Comparison of ENCODE assay signal across 8 mouse cellular contexts in genomic region chr6:97617774-97618173, GRCm38 (mm10). TPM values are rescaled to one million over a fixed set of nuclear protein-coding genes. Genes with fewer than 3 reads are reported as not detected.
DNase-seq lines count a peak whose midpoint lies in the region; ATAC-seq and TF ChIP-seq lines count a peak whose summit lies in the region.

No protein-coding gene starts in this region.

- no peaks in the 10 kb centered on the region for H3K79me2 ChIP-seq in heart, adult 2 months (replicated peaks; ENCODE audit: control insufficient read depth, insufficient read depth, low read length)

- H3K4me2 ChIP-seq in heart, postnatal 0 days (ENCODE audit: low read depth, low read length): peak overlapping the region; percentile 88
- H3K4me2 ChIP-seq in liver, embryonic 15.5 days: peak overlapping the region; percentile 60

- intact Hi-C loops in heart, adult 2 months (cut with DNase I): loop anchor here (5.0 kb wide), 2 partner anchors 90 to 120 kb away; no protein-coding TSS in a partner anchor

- no peak for TF ChIP-seq CTCF in heart, adult 2 months (IDR thresholded peaks at IDR 0.05)
- no peak for TF ChIP-seq CTCF in ES-Bruce4 (IDR thresholded peaks at IDR 0.05; ENCODE audit: low read depth, low read length)
- no peak for TF ChIP-seq CTCF in heart, postnatal 0 days (IDR thresholded peaks at IDR 0.05; ENCODE audit: low read depth)

- DNase-seq in heart, adult 2 months: no peak
- no peak for DNase-seq in heart, adult 9 months (ENCODE audit: low spot score in 2 of 2)
- DNase-seq in heart, postnatal 0 days (ENCODE audit: low spot score): no peak
- no peak for DNase-seq in right cerebral cortex, postnatal 25 days
- no peak for DNase-seq in gastrocnemius, adult 8-10 months (ENCODE audit: low spot score in 2 of 2)
- no peak for DNase-seq in frontal cortex, postnatal 25 days (ENCODE audit: low spot score in 2 of 2)

- H3K4me1 ChIP-seq in heart, adult 2 months (ENCODE audit: control insufficient read depth, insufficient read depth, low read length): no peaks in the 10 kb centered on the region; the same call in 1 of the 2 replicates
- no peaks in the 10 kb centered on the region for H3K4me1 ChIP-seq in ES-Bruce4 (ENCODE audit: control insufficient read depth, insufficient read depth, low read length)
- H3K4me1 ChIP-seq in heart, postnatal 0 days (ENCODE audit: control insufficient read depth, insufficient read depth): no peaks in the 10 kb centered on the region
- 0 out of 2 replicates have a peak, but pooled peaks cover 5% of the 10 kb centered on the region for H3K4me1 ChIP-seq in liver, embryonic 15.5 days (replicated peaks)

- TF ChIP-seq POLR2A in heart, adult 2 months (IDR thresholded peaks at IDR 0.05; ENCODE audit: insufficient read depth, low read depth, low read length): no peak
- TF ChIP-seq POLR2A in ES-Bruce4 (IDR thresholded peaks at IDR 0.05; ENCODE audit: insufficient read depth, low read length): no peak

- 30% methylated on average over 7 of the region's 7 CpGs for WGBS in heart, adult 2 months
- WGBS in heart, postnatal 0 days: 29% methylated on average over 7 of the region's 7 CpGs
- WGBS in liver, embryonic 15.5 days (ENCODE audit: insufficient replicate concordance): 14% methylated on average over 7 of the region's 7 CpGs

- no peaks in the 10 kb centered on the region for H3K36me3 ChIP-seq in heart, adult 2 months (ENCODE audit: control insufficient read depth, insufficient read depth, low read length)
- no peaks in the 10 kb centered on the region for H3K36me3 ChIP-seq in ES-Bruce4 (ENCODE audit: control insufficient read depth, insufficient read depth, low read length, poor library complexity, severe bottlenecking)
- no peaks in the 10 kb centered on the region for H3K36me3 ChIP-seq in heart, postnatal 0 days (replicated peaks; ENCODE audit: control insufficient read depth, insufficient read depth, low read length)
- no peaks in the 10 kb centered on the region for H3K36me3 ChIP-seq in liver, embryonic 15.5 days (replicated peaks)

- ATAC-seq in heart, postnatal 0 days (ENCODE audit: insufficient read depth, low read depth): no peak
- ATAC-seq in liver, embryonic 15.5 days (ENCODE audit: insufficient read depth): no peak

- no peaks in the 10 kb centered on the region for H3K9me3 ChIP-seq in ES-Bruce4 (replicated peaks; ENCODE audit: control insufficient read depth, insufficient read depth, low read length, poor library complexity, severe bottlenecking)
- no peaks in the 10 kb centered on the region for H3K9me3 ChIP-seq in heart, postnatal 0 days (replicated peaks; ENCODE audit: control insufficient read depth, low read length)
- H3K9me3 ChIP-seq in liver, embryonic 15.5 days (replicated peaks): no peaks in the 10 kb centered on the region

- no peaks in the 10 kb centered on the region; the same call in 1 of the 2 replicates for H3K27me3 ChIP-seq in heart, adult 2 months (ENCODE audit: control insufficient read depth, insufficient read depth, low read length)
- H3K27me3 ChIP-seq in ES-Bruce4 (ENCODE audit: control insufficient read depth, insufficient read depth, low read length, poor library complexity, severe bottlenecking): no peaks in the 10 kb centered on the region
- H3K27me3 ChIP-seq in heart, postnatal 0 days (ENCODE audit: control insufficient read depth, insufficient read depth, low read length): peaks cover 35% of the 10 kb centered on the region
- peaks cover 41% of the 10 kb centered on the region for H3K27me3 ChIP-seq in liver, embryonic 15.5 days

- no peak overlapping the region for H3K9ac ChIP-seq in heart, adult 2 months (ENCODE audit: low read depth, low read length)
- peak overlapping the region; percentile 44; the same call in 1 of the 2 replicates for H3K9ac ChIP-seq in ES-Bruce4 (ENCODE audit: low read depth, poor library complexity, severe bottlenecking)
- H3K9ac ChIP-seq in heart, postnatal 0 days (replicated peaks; ENCODE audit: low read depth, low read length): no peak overlapping the region
- H3K9ac ChIP-seq in liver, embryonic 15.5 days: no peak overlapping the region

- TF ChIP-seq EP300 in heart, adult 2 months (IDR thresholded peaks at IDR 0.05; ENCODE audit: insufficient read depth, low read depth, low read length): no peak
- no peak for TF ChIP-seq EP300 in ES-Bruce4 (IDR thresholded peaks at IDR 0.05; ENCODE audit: insufficient read depth, low read depth, low read length)
- no peak for TF ChIP-seq EP300 in heart, postnatal 0 days (IDR thresholded peaks at IDR 0.05; ENCODE audit: low read depth)

- peak overlapping the region; percentile 65 for H3K4me3 ChIP-seq in heart, adult 2 months
- no peak overlapping the region for H3K4me3 ChIP-seq in ES-Bruce4 (ENCODE audit: low read depth, low read length)
- peak overlapping the region; percentile 57 for H3K4me3 ChIP-seq in heart, postnatal 0 days (ENCODE audit: low read depth, low read length)
- no peak overlapping the region for H3K4me3 ChIP-seq in liver, embryonic 15.5 days (replicated peaks)

- no peak overlapping the region for H3K27ac ChIP-seq in heart, adult 2 months
- no peak overlapping the region for H3K27ac ChIP-seq in ES-Bruce4 (ENCODE audit: insufficient read depth, low read length)
- H3K27ac ChIP-seq in heart, postnatal 0 days (ENCODE audit: low read depth): no peak overlapping the region
- H3K27ac ChIP-seq in liver, embryonic 15.5 days (replicated peaks): no peak overlapping the region

RNA-seq across cellular contexts. Expression of gene Frmd4b, which starts 0.4 kb away (rescaled TPM):
- 10 to 100 TPM; 11.9 to 18.1 TPM for total RNA-seq in heart, adult 2 months (2021)
- 7.3 and 11.0 TPM in 2 replicates for polyA plus RNA-seq in heart, adult 2 months (2012; rRNA removed)
- 25.6 and 27.8 TPM in 2 replicates for polyA plus RNA-seq in ES-Bruce4 (2011; ENCODE audit: insufficient read depth, insufficient read length, low read depth, missing spikeins)
- 19.0 and 30.8 TPM in 2 replicates for total RNA-seq in heart, postnatal 0 days (2014; rRNA removed; ENCODE audit: low replicate concordance)
- polyA plus RNA-seq in heart, postnatal 0 days (2015; fragmentation: Nextera tagmentation; extraction: Ambion mirVana): 6.2 and 6.6 TPM in 2 replicates
- polyA plus RNA-seq in liver, embryonic 15.5 days (2015; fragmentation: Nextera tagmentation; extraction: Ambion mirVana): 6.5 and 7.9 TPM in 2 replicates
- 1 to 10 TPM; 2.6 to 6.5 (median 4.7) TPM for total RNA-seq in gastrocnemius, adult 8-10 months (2022)

Comparison
In these comparisons a context has a peak if more than half of its experiments do, and no peak if none do; other contexts are left out.
1. H3K4me3 ChIP-seq: peak in heart, adult 2 months (single experiment) and heart, postnatal 0 days (single experiment); none in ES-Bruce4 (single experiment) and liver, embryonic 15.5 days (single experiment).